Mouse (Mus musculus) intestine, embryonic 14.5 days (tissue): ENCODE data around the gene Adprm. TPM values are rescaled to one million over a fixed set of nuclear protein-coding genes. Genes with fewer than 3 reads are reported as not detected.
A peak's percentile ranks its signal among the peaks of the same experiment; 100 is the strongest.
"Not testable (repeated sequence)": the region's sequence is repeated elsewhere in the genome, so short reads cannot be mapped to it uniquely, and the experiment has no call there.

Source experiments
- ATAC-seq: fragments of 200-750 bp; cut with Nextera tagmentation; replicated peaks from 2 replicates; pipeline ENCODE4 v1.8.0; 2017; ENCODE audit warnings: low read depth, moderate number of reproducible peaks, moderate TSS enrichment, moderate library complexity; ENCODE audit not compliant: low FRiP score, low TSS enrichment
- DNase-seq: peaks from one replicate; pipeline ENCODE4 v3.0.0-alpha.2; 2018; ENCODE audit warnings: low spot score
- H3K27ac ChIP-seq: fragments of 300-500 bp; sonication (generic); 2 replicates; pipeline ENCODE4 v1.5.1; 2014; ENCODE audit warnings: low read depth, mild to moderate bottlenecking, control low read depth
- H3K27me3 ChIP-seq: fragments of 300-500 bp; sonication (generic); replicated peaks from 2 replicates; pipeline ENCODE4 v1.6.1; 2014; ENCODE audit warnings: low read length, control low read depth; ENCODE audit not compliant: control insufficient read depth, insufficient read depth
- H3K36me3 ChIP-seq: fragments of 300-500 bp; sonication (generic); 2 replicates; pipeline ENCODE4 v1.6.1; 2014; ENCODE audit warnings: low read length, control low read depth; ENCODE audit not compliant: control insufficient read depth, insufficient read depth
- H3K4me1 ChIP-seq: fragments of 300-500 bp; sonication (generic); replicated peaks from 2 replicates; pipeline ENCODE4 v1.6.1; 2014; ENCODE audit warnings: low read length, control low read depth, mixed read lengths; ENCODE audit not compliant: control insufficient read depth, insufficient read depth
- H3K4me2 ChIP-seq: fragments of 300-500 bp; sonication (generic); 2 replicates; pipeline ENCODE4 v1.6.1; 2014; ENCODE audit warnings: low read length
- H3K4me3 ChIP-seq: fragments of 300-500 bp; sonication (generic); 2 replicates; pipeline ENCODE4 v1.5.1; 2014; ENCODE audit warnings: low read depth, low read length, control low read depth, mixed read lengths
- H3K9ac ChIP-seq: fragments of 300-500 bp; sonication (generic); 2 replicates; pipeline ENCODE4 v1.6.1; 2014; ENCODE audit warnings: mild to moderate bottlenecking, low read length
- H3K9me3 ChIP-seq: fragments of 300-500 bp; sonication (generic); 2 replicates; pipeline ENCODE4 v1.6.1; 2016; ENCODE audit warnings: low read length, control low read depth; ENCODE audit not compliant: control insufficient read depth
- WGBS: fragments of 180-500 bp; shearing (Covaris S2); extraction: QIAGEN DNeasy Blood & Tissue Kit; methylation state at CpG from one replicate; pipeline ENCODE4 v1.1.7; 2014; 5-methylcytosine and 5-hydroxymethylcytosine counted together
- polyA plus RNA-seq: library from polyadenylated mRNA; unstranded; fragments of >200 nt; fragmentation: Nextera tagmentation; extraction: Ambion mirVana; gene quantifications from 2 replicates; pipeline ENCODE4 v1.2.1, GENCODE M21; 2014

The Adprm gene
- polyA plus RNA-seq, 1 experiment from 2014 or later = 25.3 TPM

DNA sequence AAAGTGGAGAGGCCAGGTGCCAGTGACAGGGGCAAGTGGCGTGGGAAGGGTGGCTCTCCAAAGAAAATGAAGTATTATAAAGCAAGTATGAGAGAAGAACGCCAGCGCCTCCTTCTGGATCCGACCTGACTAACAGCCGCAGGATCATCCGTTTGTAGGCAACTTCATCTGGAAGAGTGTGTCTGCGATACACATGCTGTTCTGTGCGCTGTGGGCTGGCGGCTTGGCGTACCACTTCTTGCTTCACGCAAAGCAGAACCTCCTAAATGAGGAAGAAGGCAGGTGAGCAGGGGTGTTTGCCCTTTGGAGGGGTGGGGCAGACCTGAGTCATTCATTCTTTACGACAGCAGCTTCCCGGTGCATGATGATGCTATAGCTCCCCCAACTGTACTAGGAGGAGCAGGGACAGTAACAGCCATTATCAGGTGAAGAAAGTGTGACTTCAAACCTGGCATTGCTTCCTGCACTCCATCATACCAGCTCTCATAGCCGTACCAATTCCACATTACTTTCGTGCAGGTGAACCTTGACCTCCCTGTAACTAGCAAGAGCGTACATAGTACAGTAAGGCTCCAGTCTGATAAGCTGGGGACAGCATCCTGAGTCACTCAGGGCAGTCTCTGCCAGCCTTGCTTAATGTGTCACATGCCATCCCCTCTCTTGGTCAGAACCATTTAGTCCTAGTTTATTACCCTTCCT is 21.3 kb downstream of the Adprm start:
- DNase-seq (no peak), ATAC-seq (peak; percentile 45)
- 54% methylated on average over 16 of the region's 16 CpGs for WGBS
- Histone ChIP-seq H3K4me1 (no peaks in the 10 kb centered on the region), H3K4me2 (no peak overlapping the region), H3K27me3 (no peaks in the 10 kb centered on the region), H3K4me3 (no peak overlapping the region), H3K36me3 (no peaks in the 10 kb centered on the region), H3K9me3 (no peaks in the 10 kb centered on the region), H3K27ac (no peak overlapping the region), H3K9ac (no peak overlapping the region)

DNA sequence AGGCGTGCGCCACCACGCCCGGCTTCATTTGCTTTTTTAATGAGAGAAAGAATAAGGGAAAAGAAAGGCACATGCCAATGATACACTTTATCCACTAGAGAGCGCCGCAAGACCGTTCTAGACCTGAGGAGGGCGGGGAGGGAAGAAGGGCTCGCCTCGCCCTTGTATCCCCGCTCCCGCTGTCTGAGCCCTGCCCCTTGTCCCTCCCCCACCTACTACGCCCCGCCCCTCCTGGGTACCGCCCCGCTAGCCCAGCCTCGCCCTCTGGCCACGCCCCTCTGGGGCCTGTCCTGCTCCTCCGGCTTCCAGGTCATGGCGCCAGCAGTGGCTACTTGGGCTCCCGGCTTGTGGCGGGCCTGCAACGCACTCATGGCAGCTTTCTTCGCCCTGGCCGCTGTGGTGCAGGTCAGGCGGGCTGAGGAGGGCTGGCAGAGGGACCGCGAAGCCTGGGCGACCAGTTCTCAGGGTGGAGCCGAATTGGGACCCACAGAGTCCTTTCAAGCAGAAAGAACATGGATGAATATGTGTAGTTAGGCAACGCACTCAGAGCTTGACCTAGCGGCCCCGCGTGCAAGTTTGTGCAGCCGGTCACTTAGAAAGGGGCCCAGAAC is 27.4 kb downstream of the Adprm start, which contains the start of gene Tmem220:
TSS of gene Tmem220 (plus strand) at position 288 of the 611 bp plus-strand sequence.
- peaks cover 8% of the 10 kb centered on the region; the same call in 1 of the 2 replicates for H3K4me1 ChIP-seq
- peak within 1 kb of the TSS; percentile 42 for H3K4me3 ChIP-seq
- H3K36me3 ChIP-seq = no peaks in the 10 kb centered on the region
- H3K27me3 ChIP-seq = no peaks in the 10 kb centered on the region
- DNase-seq = peak; percentile 96
- H3K9me3 ChIP-seq = no peaks in the 10 kb centered on the region
- H3K27ac ChIP-seq = no peak within 1 kb of the TSS
- WGBS = under 1% methylated on average over 35 of the region's 35 CpGs
- H3K4me2 ChIP-seq = peak within 1 kb of the TSS; percentile 68
- ATAC-seq = peak; percentile 96
- H3K9ac ChIP-seq = peak within 1 kb of the TSS; percentile 47

DNA sequence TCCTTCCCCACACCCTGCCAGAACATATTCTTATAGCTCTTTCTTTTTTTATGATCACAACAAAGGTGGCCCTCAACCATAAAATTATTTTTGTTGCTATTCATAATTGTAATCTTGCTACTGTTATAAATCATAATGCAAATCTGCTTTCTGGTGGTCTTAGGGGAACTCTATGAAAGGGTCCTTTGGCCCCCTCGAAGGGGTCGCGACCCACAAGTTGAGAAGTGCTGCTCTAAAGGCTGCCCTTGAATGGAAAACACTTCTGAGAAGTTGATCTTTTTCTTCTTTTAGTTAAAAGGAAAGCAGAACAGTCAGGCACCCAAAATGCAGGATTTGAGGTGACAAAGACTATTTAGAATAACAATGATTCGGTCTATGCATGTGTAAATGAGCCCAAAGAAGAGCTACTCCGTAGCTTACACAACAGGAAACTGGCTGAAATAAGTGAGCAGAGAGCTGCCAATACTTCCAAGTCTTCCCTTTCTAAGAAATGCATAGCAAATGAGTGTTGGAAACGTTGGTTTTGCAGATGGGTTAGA is 28.5 kb downstream of the Adprm start:
- Histone ChIP-seq H3K36me3 (no peaks in the 10 kb centered on the region), H3K27me3 (no peaks in the 10 kb centered on the region), H3K27ac (no peak overlapping the region), H3K9me3 (no peaks in the 10 kb centered on the region), H3K4me2 (no peak overlapping the region; the same call in 1 of the 2 replicates), H3K4me3 (no peak overlapping the region), H3K9ac (no peak overlapping the region), H3K4me1 (peaks cover 8% of the 10 kb centered on the region; the same call in 1 of the 2 replicates)
- DNase-seq (no peak), ATAC-seq (no peak)
- WGBS = 44% methylated on average over 6 of the region's 6 CpGs

DNA sequence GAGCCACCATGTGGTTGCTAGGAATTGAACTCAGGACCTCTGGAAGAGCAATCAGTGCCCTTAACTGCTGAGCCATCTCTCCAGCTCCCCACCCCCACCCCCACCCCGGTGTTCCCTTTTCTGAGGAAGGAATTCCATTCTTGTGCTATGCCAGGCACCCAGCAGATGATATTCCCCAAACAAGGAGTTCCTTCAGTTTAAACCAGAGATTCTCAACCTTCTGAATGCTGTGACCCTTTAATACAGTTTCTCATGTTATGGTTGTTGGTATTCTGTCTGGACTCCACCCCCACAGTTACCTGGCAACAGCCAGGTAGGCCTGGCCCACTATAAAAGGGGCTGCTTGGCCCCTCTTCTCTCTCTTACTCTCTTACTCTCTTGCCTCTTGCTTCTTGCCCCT is 29.2 kb downstream of the Adprm start:
- H3K4me1 ChIP-seq, H3K4me2 ChIP-seq, H3K9ac ChIP-seq, H3K36me3 ChIP-seq, H3K27ac ChIP-seq, ATAC-seq, H3K27me3 ChIP-seq, DNase-seq, H3K4me3 ChIP-seq, H3K9me3 ChIP-seq: not testable (repeated sequence)
- WGBS = 41% methylated on average over 1 of the region's 1 CpGs

DNA sequence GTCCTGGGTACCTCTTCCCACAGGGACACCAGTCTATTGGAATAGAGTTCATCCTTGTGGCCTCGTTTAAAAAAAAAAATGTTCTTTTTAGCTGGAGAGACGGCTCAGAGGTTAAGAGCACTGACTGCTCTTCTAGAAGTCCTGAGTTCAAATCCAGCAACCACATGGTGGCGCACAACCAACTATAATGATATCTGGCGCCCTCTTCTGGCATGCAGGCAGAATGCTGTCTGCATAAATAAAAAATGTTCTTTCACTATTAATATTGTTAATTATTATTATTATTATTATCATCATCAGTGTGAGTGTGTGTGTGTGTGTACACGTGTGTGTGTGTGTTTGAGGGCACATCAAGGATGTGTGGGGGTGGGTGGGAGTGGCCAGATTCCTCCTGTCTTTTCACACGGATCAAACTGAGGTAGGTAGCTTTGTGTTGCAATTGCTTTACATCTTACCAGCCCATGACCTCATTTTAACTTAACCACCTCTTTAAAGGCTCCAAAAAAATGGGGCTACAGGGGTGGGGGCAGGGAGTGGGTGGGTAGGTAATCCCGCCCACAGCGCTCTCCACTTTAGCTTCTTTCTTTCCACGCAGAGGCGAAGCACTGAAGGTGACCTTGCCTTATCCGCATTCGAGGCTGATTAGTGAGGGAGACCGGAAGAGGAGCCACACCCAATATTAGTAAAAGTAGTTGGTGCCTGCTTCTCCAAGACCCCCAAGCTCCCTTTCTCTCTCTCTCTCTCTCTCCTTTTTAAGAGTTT is 29.9 kb downstream of the Adprm start:
- Histone ChIP-seq H3K9me3 (no peaks in the 10 kb centered on the region), H3K9ac (no peak overlapping the region), H3K27ac (no peak overlapping the region), H3K4me2 (no peak overlapping the region), H3K4me3 (no peak overlapping the region), H3K27me3 (no peaks in the 10 kb centered on the region), H3K36me3 (no peaks in the 10 kb centered on the region), H3K4me1 (peaks cover 15% of the 10 kb centered on the region; the same call in 1 of the 2 replicates)
- no peak for DNase-seq
- ATAC-seq = no peak
- WGBS = 90% methylated on average over 13 of the region's 13 CpGs

DNA sequence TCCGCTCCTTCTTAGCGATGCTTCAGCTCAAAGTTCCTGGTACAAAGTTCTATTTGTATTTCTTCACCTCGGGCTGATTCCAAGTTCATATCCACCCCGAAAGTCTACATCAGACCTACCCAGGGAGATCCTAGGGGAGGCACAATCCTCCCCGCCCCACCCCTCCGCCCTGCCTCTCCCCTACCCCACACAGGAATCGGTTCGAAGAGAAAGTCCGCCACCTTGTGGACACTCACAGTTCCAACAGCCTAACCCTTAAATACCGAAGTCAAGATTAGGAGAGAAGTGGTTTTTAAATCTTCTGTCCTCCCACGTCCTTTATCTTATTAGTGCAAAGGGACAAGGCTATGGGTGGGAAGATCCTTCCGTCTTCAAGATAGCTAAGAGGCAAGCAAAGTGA is 31.4 kb downstream of the Adprm start:
- H3K9ac ChIP-seq = no peak overlapping the region
- H3K27me3 ChIP-seq = no peaks in the 10 kb centered on the region
- DNase-seq (peak; percentile 84), ATAC-seq (peak; percentile 54; the same call in 1 of the 2 replicates)
- WGBS = 2% methylated on average over 12 of the region's 12 CpGs
- H3K4me2 ChIP-seq = peak overlapping the region; percentile 43
- H3K36me3 ChIP-seq = no peaks in the 10 kb centered on the region
- 0 out of 2 replicates have a peak overlapping the region, but pooled peaks have one; percentile 9 for H3K4me3 ChIP-seq
- H3K27ac ChIP-seq = no peak overlapping the region
- peaks cover 21% of the 10 kb centered on the region; the same call in 1 of the 2 replicates for H3K4me1 ChIP-seq
- no peaks in the 10 kb centered on the region for H3K9me3 ChIP-seq

DNA sequence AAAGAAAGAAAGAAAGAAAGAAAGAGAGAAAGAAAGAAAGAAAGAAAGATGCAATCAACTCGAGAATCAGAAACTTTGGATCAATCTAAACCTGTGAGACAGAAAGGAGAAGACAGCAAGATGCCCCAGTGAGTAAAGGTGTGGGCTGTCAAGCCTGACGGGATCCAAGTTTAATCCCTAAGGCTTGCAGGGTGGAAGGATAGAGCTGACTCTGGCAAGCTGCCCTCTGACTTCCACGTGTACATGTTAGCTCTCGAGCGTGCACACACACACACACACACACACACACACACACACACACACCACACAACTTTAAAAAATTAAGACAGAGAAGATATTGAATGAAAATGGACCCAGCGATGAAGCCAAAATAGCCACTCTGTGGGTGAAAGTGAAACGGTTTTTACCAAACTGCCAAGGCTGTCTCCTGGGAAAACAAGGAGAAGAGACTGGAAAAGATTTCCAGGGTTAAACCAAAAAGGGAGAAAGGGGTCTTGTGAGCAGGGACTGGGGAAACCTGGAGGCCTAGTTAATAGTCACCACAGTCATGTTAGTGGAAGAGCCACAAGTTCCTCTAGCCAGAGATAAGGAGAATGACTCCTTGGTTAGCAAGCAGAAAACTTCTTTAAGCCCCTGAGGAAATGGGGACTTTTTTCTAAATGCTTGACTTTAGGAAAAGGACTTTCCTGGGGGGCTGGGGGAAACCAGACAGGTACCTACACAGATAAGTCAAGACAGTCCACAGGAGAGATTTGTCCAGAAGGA is 32.5 kb downstream of the Adprm start:
- DNase-seq = no peak
- no peak for ATAC-seq
- Histone ChIP-seq H3K27ac (no peak overlapping the region), H3K4me1 (peaks cover 21% of the 10 kb centered on the region; the same call in 1 of the 2 replicates), H3K9ac (no peak overlapping the region), H3K4me2 (no peak overlapping the region), H3K9me3 (no peaks in the 10 kb centered on the region), H3K27me3 (no peaks in the 10 kb centered on the region), H3K36me3 (no peaks in the 10 kb centered on the region), H3K4me3 (no peak overlapping the region)
- 64% methylated on average over 7 of the region's 7 CpGs for WGBS
